Mouse (Mus musculus) C2C12 (cell line): Measurements from ENCODE around the gene Bcl2. TPM values are rescaled to one million over a fixed set of nuclear protein-coding genes. Genes with fewer than 3 reads are reported as not detected.

Experiments
- H3K27me3 ChIP-seq: one replicate; pipeline ENCODE4 v1.6.1; 2011; ENCODE audit not compliant: control insufficient read depth, insufficient read depth, insufficient read length
- H3K36me3 ChIP-seq: one replicate; pipeline ENCODE4 v1.6.1; 2011; ENCODE audit not compliant: control insufficient read depth, insufficient read depth
- H3K4me3 ChIP-seq: one replicate; pipeline ENCODE4 v1.5.1; 2011; ENCODE audit warnings: mild to moderate bottlenecking, control low read depth; ENCODE audit not compliant: poor library complexity, insufficient read depth, severe bottlenecking
- H3K79me2 ChIP-seq: one replicate; pipeline ENCODE4 v1.6.1; 2011; ENCODE audit not compliant: control insufficient read depth, insufficient read depth
- H3K79me3 ChIP-seq: one replicate; pipeline ENCODE4 v1.6.1; 2011; ENCODE audit warnings: low read depth, control low read depth
- H3ac ChIP-seq: one replicate; pipeline ENCODE3; 2011; ENCODE audit warnings: low read depth; ENCODE audit not compliant: control insufficient read depth, insufficient read length
- CEBPB ChIP-seq: IDR thresholded peaks from one replicate; pipeline ENCODE4 v1.6.1; 2011; ENCODE audit warnings: low read depth, mild to moderate bottlenecking, control low read depth, moderate library complexity
- CTCF ChIP-seq: IDR thresholded peaks from one replicate; pipeline ENCODE4 v1.5.1; 2011; ENCODE audit not compliant: control insufficient read depth, insufficient read depth, insufficient read length
- FOSL1 ChIP-seq: IDR thresholded peaks from one replicate; pipeline ENCODE4 v1.8.0; 2011; ENCODE audit warnings: mild to moderate bottlenecking, low read length; ENCODE audit not compliant: poor library complexity, insufficient read depth, severe bottlenecking
- MAX ChIP-seq: IDR thresholded peaks from one replicate; pipeline ENCODE4 v1.6.1; 2011; ENCODE audit warnings: mild to moderate bottlenecking, control low read depth
- MYOD1 ChIP-seq: IDR thresholded peaks from one replicate; pipeline ENCODE4 v1.6.1; 2011; ENCODE audit warnings: low read depth; ENCODE audit not compliant: control insufficient read depth, insufficient read length
- MYOG ChIP-seq: IDR thresholded peaks from one replicate; pipeline ENCODE4 v1.6.1; 2011; ENCODE audit not compliant: control insufficient read depth, insufficient read length; ENCODE audit errors: extremely low read depth
- USF1 ChIP-seq: IDR thresholded peaks from one replicate; pipeline ENCODE4 v1.6.1; 2011; ENCODE audit warnings: low read depth, mild to moderate bottlenecking, control low read depth, moderate library complexity
- polyA plus RNA-seq: library from polyadenylated mRNA; unstranded; fragments of >200 nt; fragmentation: generic; extraction: Trizol; gene quantifications from one replicate; pipeline ENCODE4 v1.2.1, GENCODE M21; 2012; ENCODE audit warnings: missing spikeins

The Bcl2 gene
- polyA plus RNA-seq, 1 experiment = 1.8 TPM

DNA sequence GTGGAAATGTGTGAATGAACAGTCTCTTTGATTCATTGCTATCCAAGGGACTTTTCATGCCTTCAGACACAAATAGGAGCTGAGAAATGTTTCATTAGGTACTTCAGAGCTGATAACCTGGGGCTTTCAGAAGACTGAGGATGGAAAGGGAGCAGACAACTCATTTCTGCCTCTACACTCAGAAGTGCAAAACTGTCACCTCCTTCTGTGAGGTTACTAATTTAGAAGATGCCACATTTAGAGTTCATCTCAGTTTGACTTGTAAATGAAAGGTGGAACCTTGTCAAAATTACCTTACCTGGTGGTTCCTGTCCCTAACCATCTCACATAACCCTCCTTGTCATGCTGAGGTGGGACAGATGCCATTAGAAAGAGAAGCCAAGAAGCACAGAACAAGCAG lies 128.7 kb downstream of the Bcl2 start:
- TF ChIP-seq CEBPB (no peak), FOSL1 (no peak), CTCF (no peak), MAX (no peak), MYOG (no peak), USF1 (no peak), MYOD1 (no peak)
- H3K27me3 ChIP-seq = no peaks in the 10 kb centered on the region
- H3ac ChIP-seq = no peak overlapping the region
- H3K79me3 ChIP-seq = no peaks in the 10 kb centered on the region
- H3K79me2 ChIP-seq = no peaks in the 10 kb centered on the region
- H3K4me3 ChIP-seq = no peak overlapping the region
- no peaks in the 10 kb centered on the region for H3K36me3 ChIP-seq

DNA sequence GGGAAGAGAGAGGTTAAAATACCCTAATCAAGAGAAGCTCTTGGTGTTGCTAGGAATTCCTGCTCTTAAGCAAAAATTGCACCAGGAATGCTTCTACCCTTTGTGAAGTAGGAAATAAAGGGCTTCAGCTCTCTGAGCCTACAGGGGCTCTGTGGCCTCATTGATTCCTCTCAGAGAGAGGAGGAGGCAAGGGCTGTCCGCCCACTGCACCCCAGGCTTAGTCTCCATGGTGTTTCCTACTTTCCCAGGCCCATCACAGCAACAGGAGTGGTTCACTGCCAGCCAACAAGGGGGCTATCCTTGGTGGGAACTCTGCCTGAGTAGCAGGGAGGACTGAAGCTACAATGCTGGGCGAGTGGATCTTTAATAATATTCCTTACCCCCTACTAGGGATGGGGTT lies 129.2 kb downstream of the Bcl2 start:
- H3K4me3 ChIP-seq = no peak overlapping the region
- no peaks in the 10 kb centered on the region for H3K79me3 ChIP-seq
- no peaks in the 10 kb centered on the region for H3K36me3 ChIP-seq
- H3K79me2 ChIP-seq = no peaks in the 10 kb centered on the region
- no peaks in the 10 kb centered on the region for H3K27me3 ChIP-seq
- TF ChIP-seq CEBPB (no peak), USF1 (no peak), MYOD1 (no peak), MYOG (no peak), FOSL1 (no peak), MAX (no peak), CTCF (no peak)
- no peak overlapping the region for H3ac ChIP-seq

DNA sequence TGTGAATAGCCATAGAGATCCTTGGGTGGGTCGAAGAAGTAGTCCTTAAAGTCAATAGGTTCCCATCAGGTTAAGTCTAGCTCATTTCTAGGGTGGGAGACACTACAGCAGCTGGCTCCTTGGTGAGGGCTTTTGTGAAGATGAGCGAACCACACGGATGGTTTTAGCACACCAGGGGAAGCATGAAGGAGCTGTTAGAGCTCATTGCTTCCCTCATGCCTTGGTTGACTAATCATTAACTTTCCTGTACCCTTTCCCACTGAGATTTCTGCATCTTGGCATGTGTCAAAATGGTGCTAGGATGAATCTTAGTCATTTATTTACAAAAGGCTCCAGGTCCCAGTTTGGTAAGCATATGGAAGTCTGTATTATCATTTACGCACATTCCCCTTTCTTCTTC lies 129.8 kb downstream of the Bcl2 start:
- Histone ChIP-seq H3K79me3 (no peaks in the 10 kb centered on the region), H3K4me3 (no peak overlapping the region), H3ac (no peak overlapping the region), H3K36me3 (no peaks in the 10 kb centered on the region), H3K27me3 (no peaks in the 10 kb centered on the region), H3K79me2 (no peaks in the 10 kb centered on the region)
- TF ChIP-seq CEBPB (no peak), CTCF (no peak), USF1 (no peak), MYOD1 (no peak), MYOG (no peak), FOSL1 (no peak), MAX (no peak)

DNA sequence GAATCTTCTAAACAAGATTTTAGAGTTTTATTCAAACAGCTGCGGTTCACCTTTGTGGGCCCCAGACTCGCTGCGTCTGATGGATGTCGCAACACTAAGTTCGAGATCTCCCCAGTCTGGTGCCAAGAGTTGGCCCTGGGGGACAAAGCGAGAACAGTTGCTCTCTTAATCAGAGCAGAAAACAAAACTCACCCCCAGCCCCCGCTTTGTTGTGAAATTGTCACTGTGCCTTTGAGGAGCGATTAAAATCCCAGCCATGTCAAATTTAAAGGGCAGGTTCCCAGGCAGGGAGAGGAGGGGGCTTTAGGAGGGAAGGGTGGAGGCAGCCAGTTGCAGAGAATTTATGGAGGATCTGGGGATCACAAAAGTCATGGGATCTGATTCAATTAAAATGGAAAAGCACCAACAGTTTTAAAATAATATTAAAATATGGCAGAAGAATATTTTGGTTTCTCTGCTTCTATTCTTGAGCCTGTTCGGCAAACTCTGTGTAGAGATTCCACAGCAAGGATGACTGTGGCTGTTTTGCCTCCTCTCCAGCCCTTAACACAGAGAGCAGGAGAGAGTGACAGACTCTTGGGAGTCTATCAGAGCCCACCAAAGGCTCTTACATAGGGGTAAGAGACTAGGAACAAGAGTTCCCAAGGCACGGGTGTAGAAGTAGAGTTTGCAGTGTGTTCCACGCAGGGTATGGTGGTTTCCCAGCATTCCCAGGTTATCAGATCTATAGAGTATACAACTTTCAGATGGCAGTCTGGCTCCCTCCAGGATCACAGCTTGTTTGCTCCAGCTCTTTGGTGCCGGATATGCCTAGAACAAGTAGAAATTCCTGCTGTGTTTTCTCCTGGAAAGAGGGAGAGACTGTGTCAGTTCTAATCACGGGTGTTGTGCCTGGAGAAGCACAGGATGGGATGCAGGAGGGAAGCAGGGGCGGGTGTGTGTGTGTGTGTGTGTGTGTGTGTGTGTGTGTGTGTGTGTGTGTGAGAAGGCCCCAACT lies 130.5 kb downstream of the Bcl2 start:
- H3K36me3 ChIP-seq = no peaks in the 10 kb centered on the region
- TF ChIP-seq MYOG = no peak
- no peaks in the 10 kb centered on the region for H3K79me2 ChIP-seq
- H3K4me3 ChIP-seq = no peak overlapping the region
- H3K79me3 ChIP-seq = no peaks in the 10 kb centered on the region
- H3ac ChIP-seq = no peak overlapping the region
- no peaks in the 10 kb centered on the region for H3K27me3 ChIP-seq

DNA sequence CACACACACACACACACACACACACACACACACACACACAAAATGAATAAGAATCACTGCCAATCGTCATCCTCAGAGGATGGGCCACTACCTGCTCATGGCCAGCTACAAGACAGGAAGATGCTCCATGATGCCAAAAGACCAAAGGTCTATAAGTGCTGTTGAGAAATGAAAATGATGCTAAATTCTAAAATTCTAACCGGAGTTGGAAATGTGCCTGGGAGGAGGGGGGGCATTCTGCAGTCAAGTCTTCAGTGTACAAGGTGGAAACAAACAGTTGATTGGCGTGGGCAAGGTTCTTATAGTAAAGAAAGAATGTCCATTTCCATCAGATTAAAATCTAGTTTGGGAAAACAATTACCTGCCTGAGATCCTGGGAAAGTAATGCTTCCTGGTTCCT lies 131.3 kb downstream of the Bcl2 start:
- no peak overlapping the region for H3ac ChIP-seq
- no peak overlapping the region for H3K4me3 ChIP-seq
- TF ChIP-seq MAX (no peak), MYOD1 (no peak), FOSL1 (no peak), CEBPB (no peak), USF1 (no peak), CTCF (no peak), MYOG (no peak)
- no peaks in the 10 kb centered on the region for H3K27me3 ChIP-seq
- no peaks in the 10 kb centered on the region for H3K79me2 ChIP-seq
- H3K36me3 ChIP-seq = no peaks in the 10 kb centered on the region
- no peaks in the 10 kb centered on the region for H3K79me3 ChIP-seq

DNA sequence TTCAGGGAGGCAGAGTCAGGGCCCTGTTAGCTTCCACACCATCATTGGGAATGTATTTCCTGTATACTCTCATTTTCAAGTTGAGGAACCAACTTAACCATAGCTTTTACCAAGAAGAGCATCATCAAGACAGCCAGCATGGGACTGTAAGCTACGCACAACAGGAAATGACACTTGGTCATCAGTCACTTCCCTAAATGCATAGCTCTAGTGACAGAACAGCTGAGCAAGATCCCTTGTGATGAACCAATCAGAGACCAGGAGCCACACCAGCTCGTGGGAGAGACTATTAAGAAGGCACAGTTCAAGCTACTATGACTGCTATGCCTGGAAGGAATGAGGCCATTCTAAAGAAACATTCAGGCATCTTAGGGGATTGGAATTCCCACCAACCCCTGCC lies 132.3 kb downstream of the Bcl2 start:
- no peak overlapping the region for H3K4me3 ChIP-seq
- no peaks in the 10 kb centered on the region for H3K27me3 ChIP-seq
- H3K36me3 ChIP-seq = no peaks in the 10 kb centered on the region
- no peak overlapping the region for H3ac ChIP-seq
- H3K79me2 ChIP-seq = no peaks in the 10 kb centered on the region
- TF ChIP-seq FOSL1 = no peak
- TF ChIP-seq MYOD1 = no peak
- TF ChIP-seq USF1 = no peak
- TF ChIP-seq MYOG = no peak
- no peak for TF ChIP-seq MAX
- TF ChIP-seq CEBPB = no peak
- no peak for TF ChIP-seq CTCF
- H3K79me3 ChIP-seq = no peaks in the 10 kb centered on the region
